Mouse (Mus musculus) ovary, postnatal 14 days (tissue): ENCODE data around the gene Ube2i.

Experiments
- DNase-seq: peaks from one replicate; pipeline ENCODE4 v3.0.0; 2022; ENCODE audit warnings: low spot score

Ube2i gene

DNA sequence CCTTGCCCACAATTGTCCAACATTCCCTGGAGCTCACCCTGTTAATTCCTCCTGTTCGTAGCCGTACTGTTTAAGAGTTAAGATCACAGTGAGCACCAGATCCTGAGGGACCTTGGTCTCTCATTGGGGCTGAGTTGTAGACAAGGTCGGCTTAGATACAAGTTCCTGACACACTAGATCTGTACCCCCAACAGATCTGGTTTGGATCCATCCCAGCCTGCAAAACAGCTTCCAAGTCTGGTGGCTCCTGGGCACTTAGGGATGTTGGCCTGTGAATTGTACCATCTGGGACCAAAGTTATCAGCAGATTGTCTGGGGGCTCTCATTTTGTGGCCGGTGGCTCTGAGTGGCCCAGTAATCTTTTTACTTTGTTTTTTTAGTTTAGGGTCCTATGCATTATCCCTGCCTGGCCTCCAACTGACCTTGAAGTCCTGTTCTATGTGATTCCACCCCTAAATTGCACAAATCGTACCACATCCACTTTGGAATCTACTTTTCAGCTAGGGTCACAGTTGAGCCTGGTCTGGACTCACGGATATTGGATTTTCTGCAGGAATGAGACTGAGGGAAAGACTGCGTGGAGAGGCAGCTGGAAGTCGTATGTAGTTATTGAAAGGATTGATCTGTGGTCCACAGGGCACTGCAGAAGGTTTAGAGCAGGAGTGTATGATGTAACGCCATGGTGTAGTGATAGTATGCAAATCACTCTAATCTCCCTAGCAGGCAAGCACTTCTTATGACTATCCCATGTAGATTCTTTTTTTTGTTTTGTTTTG, at the start of gene Ube2i:
Gene Ube2i, minus strand, starts transcription at position 52 of the 776 bp plus-strand sequence.
- DNase-seq: no peak

DNA sequence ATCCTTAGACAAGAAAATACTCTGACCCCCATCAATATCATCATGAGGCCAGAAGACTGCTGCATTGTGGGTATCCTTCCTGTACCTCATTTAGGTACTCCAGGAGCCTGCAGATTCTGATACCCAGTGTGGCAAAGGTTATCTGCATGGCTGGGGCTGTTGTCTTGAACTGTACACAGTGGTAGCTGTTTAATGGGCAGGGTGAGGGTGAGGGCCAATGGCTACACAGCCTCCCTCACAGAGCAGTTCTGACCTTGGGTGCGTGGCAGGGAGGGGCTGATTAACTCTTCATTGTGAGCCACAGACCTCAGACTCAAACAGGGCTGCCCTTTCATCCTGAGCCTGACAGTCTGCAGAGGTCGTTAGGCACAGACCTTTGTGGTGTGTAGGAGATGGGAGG, 48.5 kb upstream of the Ube2i start:
- DNase-seq: no peak

DNA sequence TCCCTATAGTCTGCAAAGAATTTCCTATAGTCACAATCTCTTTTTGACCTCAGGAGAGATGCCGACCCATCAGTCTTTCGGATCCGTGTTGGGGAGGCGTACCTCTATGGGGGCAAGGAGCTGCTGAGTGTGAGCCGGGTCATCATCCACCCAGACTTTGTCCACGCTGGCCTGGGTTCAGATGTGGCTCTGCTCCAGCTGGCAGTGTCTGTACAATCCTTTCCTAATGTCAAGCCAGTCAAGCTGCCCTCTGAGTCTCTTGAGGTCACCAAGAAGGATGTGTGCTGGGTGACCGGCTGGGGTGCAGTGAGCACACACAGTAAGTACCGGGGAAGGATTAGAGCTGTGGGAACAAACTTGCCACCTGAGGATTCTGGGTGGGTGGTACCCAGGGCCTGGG, 46.4 kb upstream of the Ube2i start:
- no peak for DNase-seq

DNA sequence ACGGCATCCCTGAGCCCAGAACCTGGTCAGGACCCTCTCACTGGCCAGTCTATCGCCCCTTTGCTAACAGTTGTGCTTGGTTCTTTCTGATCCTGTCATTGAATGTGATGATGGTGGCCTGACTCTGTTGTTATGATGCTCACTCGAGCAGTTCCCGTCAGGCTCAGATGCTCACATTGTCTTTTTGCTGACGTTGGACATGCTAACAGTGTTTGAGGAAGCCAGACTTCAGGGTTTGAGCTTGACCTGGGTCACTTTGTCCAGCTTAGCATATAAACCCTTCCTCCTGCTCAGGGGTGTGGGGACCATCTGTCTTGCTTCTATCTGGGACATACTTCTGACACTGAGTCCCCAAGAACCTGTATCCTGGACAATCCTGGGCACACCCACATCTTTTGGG, 43.9 kb upstream of the Ube2i start, which contains the start of gene Prss29:
Gene Prss29, plus strand, starts transcription at position 301 of the 400 bp plus-strand sequence.
- DNase-seq: no peak

DNA sequence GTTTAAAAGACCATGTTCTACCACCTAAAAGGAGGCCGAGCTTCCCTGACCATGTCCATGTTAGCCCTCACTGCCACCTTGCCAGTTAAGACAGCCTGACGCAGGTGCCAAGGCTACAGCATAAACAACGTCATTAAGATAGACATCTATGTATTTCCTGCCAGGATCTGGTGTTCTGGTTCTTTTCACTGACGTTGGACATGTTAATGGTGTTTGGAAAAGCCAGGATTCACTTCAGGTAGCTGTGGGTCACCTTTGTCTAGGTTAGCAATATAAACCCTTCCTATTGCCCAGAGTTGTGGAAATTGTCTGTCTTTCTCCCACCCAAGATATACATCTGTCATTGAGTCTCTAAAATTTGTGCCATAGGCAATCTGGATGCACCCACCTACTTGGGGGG, 33.9 kb upstream of the Ube2i start, which contains the start of gene Prss28:
Gene Prss28, plus strand, starts transcription at position 301 of the 400 bp plus-strand sequence.
- no peak for DNase-seq

DNA sequence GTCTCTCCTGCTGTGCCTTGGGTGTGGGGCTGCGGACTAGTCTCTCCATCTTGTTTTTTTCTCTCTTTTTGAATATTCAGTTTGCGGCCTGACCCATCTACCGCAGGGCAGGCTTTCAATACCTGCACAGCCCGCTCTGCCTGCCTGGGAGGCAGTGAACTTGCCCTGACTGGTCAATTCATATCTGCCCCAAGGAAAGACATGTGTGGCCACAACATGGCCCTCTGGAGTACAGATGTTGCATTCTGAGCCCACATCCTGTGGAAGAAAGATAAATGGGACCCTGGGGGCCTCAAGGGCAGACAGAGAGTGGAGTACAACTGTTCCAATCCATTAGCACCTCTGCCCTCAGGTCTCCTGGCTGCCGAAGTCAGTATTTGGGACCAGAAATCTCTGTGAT, 23.7 kb upstream of the Ube2i start, which contains the start of gene Prss34:
Gene Prss34, plus strand, starts transcription at position 301 of the 400 bp plus-strand sequence.
- no peak for DNase-seq

DNA sequence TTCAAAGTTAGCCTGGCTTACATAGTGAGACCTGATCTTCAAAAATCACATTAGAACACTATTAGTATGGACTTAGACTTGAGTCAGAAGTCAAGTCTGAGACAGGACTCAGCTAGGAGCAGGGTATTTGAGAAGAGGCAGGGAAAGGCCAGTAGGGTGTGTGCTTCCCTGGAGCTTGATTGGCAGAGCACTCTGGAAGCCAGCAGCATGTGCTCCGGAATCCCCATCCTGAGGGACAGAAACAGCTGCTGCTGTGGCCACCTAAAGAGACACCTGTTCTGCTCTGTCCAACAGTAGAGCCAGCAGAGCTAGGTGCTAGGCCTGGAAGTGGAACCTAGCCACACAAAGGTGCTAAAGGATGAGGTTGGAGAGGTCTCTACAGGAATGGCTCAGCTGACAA, 19.7 kb upstream of the Ube2i start:
- no peak for DNase-seq

DNA sequence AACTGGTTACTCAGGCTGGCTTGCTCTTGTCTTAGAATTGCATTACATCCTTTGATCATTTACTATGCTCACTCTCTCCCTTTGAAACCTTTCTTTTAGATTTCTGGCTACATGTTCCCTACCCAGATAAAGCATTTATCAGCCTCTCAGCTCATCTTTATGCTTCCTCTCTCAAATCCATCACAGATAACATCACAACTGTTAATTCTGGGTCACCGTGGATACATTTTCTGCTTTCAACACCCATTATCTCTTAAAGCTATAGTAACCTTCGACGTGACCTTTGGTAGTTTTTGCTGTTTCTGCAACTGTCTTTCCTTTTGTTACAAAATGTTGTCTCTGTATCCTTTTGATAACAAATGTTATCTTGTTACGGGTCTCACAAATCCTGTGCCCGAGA, 19.1 kb upstream of the Ube2i start:
- DNase-seq: no peak

DNA sequence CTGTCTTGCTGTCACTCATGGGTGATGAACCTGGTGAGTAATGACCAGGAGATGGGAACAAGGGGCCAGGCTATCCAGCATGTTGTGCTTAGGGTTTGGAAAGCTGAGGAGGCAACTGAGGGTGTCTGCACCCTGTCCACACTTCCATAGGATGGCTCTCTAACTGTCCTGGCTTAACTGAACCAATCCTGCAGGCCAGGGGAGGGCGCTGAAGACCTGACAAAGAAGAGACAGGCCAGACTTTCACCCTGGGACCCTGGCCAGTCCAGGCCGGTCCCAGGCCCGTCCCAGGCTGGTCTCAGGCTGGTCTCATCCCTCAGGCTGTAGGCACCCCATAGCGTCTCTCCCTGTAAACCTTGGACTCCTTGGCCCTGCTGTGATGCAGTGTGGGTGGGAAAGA, 16.0 kb upstream of the Ube2i start:
- DNase-seq: no peak

DNA sequence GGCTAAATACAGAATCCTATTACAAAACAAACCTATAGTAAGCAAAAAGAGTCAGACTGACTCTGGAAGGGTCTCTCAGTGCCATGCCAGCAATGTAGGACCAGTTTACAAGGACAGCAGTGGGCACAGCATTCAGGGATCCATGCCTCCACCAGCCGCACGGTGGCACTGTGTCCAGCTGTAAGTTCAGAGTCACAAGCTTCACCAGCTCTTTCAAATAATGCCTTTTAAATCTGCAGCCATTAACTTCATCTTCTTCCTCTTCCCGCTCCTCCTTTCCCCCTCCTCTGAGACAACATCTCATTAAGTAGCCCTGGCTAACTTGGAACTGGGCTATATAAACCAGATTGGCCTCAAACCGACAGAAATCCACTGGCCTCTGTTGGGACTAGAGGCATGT, 14.4 kb upstream of the Ube2i start:
- no peak for DNase-seq

DNA sequence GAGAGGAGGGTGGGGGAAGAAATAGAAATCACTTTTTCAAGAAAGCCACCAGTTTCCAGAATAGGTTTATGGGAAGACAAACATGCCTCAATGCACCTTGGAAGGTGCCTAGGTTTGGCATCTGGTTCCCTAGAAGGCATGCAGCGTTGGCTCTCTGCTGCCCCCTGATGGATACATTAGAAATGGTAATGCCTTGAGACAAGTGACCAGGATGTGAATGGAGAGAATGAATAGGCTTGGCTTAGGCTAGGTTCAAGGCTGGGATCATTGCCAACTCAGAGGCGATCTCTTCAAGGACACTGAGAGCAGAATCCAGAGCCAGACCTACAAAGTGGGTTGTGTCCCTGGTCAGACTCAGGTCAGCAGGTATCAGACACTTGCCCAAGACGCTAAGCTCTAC, 10.6 kb upstream of the Ube2i start:
- peak; percentile 66 for DNase-seq

DNA sequence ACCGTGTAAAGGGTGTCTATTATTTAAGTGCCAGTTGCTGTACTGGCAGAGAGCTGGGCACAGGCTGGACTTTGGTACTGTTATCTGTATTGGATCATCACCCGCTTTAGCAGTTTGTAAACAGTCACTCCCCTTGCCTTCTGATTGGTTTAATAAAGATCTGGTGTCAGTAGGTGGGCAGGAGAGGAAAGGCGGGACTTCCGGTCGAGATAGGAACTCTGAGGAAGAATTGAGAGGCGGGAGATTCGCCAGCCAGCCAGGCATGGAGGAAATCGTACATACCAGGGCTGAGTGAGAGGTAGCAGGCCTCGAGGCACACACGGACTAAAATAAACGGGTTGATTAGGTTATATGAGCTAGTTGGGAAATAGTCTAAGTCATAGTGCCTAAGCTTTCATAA, 7.7 kb upstream of the Ube2i start:
- DNase-seq: no peak

DNA sequence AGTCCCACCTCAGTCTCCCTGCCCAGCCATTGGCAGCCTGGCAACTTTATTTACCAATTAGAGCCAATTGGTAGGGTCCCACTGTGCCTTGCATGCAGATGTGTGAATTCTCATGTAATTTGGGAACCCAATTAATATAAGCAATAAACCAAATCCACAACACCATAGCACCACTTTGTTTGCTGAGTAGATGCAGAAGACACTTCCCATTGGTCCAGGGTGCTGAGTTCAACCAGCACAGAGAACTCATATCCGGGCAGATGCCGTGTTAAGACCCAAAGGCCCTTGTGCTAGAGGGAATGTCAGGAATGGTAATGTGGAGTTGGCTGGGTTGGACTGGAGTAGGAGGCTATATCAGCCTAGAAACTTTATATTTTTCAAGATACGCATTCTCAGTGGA, 1.4 kb upstream of the Ube2i start:
- no peak for DNase-seq

DNA sequence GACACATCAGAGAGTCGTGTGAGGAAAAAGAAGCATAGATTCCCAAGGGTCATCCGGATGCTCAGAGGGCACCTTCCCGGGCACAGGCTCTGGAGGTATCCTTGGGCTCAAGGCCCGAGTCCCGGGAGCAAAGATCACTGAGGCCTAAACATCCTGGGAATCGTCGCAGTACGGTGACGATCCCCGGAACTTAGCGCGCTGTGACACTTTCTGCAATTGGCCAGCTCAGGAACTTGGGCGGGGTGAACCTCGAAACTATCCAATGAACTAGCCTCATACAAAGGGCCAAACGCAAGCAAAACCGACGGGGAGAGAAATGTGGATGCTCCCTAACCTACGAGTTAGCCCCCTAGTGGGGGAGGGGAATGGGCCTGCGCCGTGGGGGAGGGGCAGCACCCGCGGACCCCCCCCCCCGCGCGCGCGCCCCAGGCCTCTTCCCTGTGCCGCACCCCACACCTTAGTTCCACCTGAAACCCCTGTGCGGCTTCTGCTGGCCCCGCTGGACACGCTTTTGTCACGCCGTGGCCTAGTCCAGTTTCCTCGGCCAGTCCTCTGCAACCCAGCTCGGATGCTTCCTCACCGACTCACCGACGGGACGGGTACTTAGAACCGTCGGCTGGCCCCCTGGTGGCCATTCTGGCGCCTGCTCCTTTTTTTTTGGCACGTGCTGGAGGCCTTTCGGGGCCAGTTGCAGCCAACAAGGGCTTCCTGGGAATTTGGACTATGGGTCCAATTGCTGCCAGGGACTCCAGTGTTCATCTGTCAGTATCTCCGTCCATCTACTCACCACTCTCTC, 518 bp downstream of the Ube2i start:
- peak; percentile 95 for DNase-seq

DNA sequence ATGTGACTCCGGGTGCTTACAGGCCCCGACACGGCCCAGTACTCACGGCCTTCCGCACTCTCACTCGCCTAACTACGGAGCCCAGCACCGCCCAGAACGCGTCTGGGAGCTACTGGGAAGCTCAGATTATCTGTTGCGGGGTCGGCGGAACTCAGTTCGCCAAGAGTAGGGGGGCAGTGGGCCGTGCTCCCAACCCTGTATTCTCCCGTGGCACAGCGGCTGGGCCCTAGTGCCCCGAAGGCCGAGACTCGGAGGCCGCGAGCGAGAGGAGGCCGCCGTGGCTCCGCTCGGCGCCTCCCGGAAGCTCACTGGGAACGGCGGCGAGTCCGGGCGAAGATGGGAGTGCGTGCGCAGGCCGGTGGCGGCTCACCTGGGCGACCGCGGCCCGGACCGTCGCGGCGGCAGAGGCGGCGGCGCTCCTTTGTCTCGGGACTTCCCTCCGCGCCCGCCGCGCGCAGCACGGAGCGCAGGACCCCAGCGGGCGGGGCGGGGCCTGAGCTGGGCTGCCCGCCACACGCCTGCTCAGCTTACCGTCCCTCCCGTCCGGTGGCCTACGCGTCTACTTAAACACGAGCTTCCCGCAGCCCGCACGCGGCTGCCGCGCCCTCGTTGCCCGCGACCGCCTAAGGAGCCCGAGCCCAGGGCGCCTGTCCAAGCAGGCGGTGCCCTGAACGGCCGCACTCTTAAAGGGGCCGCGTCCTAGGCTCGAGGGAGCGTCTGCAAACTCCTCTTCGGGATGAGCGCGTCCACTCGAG, 1.3 kb downstream of the Ube2i start:
- peak; percentile 84 for DNase-seq

DNA sequence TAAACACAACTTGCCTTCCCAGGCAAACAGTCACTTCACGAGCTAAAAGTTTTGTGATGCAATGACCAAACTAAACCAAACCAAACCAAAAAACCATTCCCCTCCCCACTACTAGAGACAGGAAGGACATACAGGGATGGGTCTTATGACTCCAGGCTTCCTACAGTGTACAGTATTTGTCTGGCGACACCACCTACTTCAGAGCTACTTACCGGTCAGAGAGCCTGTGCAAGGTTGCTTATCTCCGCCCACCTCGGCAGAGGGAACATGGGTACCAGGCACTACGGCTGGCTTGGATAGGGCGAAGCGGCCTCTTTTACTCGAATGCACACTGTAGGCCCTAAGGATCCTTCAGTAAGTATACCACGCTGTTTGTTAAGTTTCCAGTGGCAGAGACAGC, 2.1 kb downstream of the Ube2i start:
- no peak for DNase-seq

DNA sequence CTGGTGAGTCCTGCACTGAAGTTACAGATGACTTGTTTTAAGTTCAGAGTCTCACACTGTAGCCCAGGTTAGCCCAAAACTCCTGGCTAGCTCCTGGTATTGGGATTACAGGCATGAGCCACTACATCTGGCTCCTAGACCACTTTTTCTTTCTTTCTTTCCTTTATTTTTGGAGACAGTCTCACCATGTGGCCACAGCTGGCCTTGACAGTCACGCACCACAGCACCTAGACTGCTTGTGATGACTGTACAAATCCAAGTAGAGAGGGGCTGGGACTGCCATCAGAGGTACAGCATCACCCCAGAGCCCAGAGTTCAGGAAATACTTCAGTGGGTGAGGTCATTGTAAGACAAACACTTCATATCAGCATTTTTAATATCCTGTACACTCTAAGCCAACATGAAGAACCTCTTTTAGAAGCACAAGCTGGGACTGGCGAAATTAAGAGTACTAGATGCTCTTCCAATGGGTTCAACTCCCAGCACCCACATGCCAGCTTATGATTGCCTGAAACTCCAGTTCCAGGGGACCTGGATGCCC, 3.6 kb downstream of the Ube2i start:
- DNase-seq: no peak

DNA sequence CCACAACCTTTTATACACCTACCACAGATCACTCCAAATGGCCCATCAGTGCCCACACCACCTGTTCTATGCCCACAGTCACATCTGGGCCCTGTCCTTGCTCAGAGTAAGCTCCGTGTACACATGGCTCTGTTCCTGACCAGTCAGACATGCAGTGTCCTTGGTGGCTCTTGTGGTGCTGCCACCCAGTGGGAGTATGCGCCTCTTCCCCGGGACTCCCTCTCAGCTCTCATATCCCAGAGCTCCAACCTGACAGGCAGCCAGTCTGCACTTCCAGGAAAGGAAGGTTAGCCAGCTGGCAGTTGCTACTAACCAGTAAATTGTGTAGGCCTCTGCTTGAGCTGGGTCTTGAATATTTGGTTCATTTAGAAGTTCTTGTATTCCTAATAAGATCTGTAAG, 10.0 kb downstream of the Ube2i start:
- DNase-seq: no peak

DNA sequence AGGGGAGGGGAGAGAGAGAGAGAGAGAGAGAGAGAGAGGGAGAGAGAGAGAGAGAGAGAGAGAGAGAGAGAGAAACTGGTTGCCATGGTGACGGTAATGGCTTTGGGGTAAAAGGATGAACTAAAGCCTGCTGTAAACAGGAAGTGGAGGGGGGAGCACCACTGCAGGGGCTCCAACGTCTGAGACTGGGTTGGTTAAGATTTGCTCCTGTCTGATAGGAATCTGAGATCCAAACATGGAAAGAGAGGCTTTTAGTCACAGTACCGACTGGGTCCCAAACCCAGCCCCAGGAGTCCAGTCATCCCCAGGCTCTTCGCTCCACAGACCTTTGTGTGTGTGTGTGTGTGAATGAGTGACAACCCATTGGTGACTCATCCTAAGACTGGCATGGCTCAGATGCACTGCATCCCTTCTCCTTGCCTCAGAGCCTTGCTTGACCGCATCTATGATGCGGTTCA, 16.6 kb downstream of the Ube2i start:
- DNase-seq: no peak

DNA sequence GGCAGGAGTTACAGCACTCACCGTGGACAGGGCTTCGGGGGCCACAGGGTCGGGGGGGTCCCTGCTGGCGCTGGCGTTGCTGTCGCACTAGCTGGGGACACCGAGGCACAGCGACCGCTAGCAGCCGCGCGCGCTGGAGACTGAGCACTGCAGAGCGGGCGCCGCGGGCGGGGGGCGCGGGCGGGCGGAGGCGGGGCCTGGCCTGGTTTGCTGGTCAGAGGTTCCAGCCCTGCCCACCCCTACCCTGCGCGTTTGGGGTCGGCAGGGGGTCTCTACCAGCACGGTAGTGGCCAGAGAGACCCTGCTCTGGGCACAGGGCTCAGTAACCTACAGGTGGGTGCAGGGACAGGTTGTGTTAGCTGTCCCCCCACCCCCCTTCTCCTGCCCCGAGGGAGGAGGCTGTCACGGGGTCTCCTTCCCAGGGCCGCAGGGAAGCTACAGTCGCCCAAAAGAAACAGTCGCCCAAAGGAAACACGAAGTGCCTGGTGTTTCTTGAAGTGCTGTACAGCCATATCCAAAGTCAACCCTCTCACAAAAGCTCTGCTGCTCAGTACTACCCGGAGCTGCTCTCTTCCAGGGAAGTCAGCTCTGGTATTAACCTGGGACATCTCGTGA, 18.2 kb downstream of the Ube2i start, which contains the start of gene Baiap3:
Gene Baiap3, minus strand, starts transcription at position 225 of the 615 bp plus-strand sequence.
- DNase-seq: no peak

DNA sequence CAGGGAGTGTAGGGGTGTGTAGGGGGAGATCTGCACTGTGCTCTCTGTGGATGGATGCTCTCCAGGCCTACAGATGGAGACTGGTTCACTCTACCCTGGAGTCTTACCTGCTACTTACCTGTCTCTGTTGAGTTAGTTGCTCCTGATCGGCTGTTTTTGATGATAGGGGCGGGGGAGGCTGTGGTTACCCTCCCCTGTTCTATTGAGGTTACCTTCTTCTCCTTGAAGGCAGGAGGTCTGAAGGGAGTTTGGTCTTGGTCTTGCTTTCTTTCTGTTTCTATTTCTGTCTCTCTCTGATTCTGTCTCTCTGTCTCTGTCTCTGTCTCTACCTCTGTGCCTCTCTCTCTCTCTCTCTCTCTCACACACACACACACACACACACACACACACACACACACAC, 19.3 kb downstream of the Ube2i start:
- no peak for DNase-seq

DNA sequence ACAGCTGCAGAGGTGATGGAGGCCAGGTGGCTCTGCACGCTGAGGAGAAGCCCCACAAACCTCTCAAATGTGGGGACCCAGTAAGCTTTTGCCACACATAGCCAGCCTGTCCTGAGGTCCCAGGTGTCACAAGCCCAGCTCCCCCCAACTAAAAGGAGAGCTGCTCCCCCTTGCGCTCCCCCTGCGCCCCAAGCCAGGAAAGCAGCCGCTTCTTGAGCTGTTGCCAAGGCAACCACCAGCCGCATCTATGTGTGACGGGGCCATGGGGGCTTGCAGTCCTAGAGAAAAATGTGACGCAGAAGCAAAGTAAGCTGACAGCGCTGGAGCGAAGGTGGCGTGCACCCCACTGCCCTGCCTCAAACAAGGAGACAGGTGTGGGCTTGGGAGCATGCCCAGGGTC, 20.7 kb downstream of the Ube2i start:
- DNase-seq: no peak
